Comparison of ENCODE assay signal across 15 mouse cellular contexts in genomic region chr6:124831649-124832048, GRCm38 (mm10). TPM values are rescaled to one million over a fixed set of nuclear protein-coding genes. Genes with fewer than 3 reads are reported as not detected.
A peak's percentile ranks its signal among the peaks of the same experiment; 100 is the strongest.
DNase-seq lines count a peak whose midpoint lies in the region; ATAC-seq lines count a peak whose summit lies in the region.
"Had no signal": no experiment of that assay in that cellular context is flagged by ENCODE, and none has a peak within 500 bp of the region (broad histone marks: within the 10 kb centered on the region; RNA-seq: fewer than 3 reads in every experiment).

No protein-coding gene starts in this region.

- H3K9ac ChIP-seq in hindbrain, embryonic 13.5 days: peak overlapping the region; percentile 9; the same call in 1 of the 2 replicates
- H3K9ac ChIP-seq in midbrain, embryonic 13.5 days (replicated peaks): 0 out of 2 replicates have a peak overlapping the region, but pooled peaks have one; percentile 7
- no peak overlapping the region for H3K9ac ChIP-seq in midbrain, embryonic 16.5 days (ENCODE audit: low read depth, low read length)

- H3K27ac ChIP-seq in hindbrain, embryonic 13.5 days: no peak overlapping the region
- H3K27ac ChIP-seq in hindbrain, embryonic 10.5 days: no peak overlapping the region
- H3K27ac ChIP-seq in midbrain, embryonic 13.5 days: no peak overlapping the region
- no peak overlapping the region for H3K27ac ChIP-seq in midbrain, embryonic 16.5 days (ENCODE audit: low read length)
- no peak overlapping the region for H3K27ac ChIP-seq in limb, embryonic 10.5 days
- H3K27ac ChIP-seq: heart, adult 2 months had no signal

- peaks cover 32% of the 10 kb centered on the region for H3K4me1 ChIP-seq in hindbrain, embryonic 13.5 days (replicated peaks)
- peaks cover 56% of the 10 kb centered on the region for H3K4me1 ChIP-seq in hindbrain, embryonic 10.5 days (replicated peaks)
- H3K4me1 ChIP-seq in midbrain, embryonic 13.5 days (replicated peaks): peaks cover 37% of the 10 kb centered on the region
- peaks cover 16% of the 10 kb centered on the region for H3K4me1 ChIP-seq in midbrain, embryonic 16.5 days (ENCODE audit: control insufficient read depth, insufficient read depth, low read length)
- peaks cover 59% of the 10 kb centered on the region for H3K4me1 ChIP-seq in limb, embryonic 10.5 days

- H3K36me3 ChIP-seq in hindbrain, embryonic 13.5 days: peaks cover 8% of the 10 kb centered on the region; the same call in 1 of the 2 replicates
- H3K36me3 ChIP-seq in hindbrain, embryonic 10.5 days: peaks cover 54% of the 10 kb centered on the region
- peaks cover 16% of the 10 kb centered on the region for H3K36me3 ChIP-seq in midbrain, embryonic 13.5 days
- H3K36me3 ChIP-seq in midbrain, embryonic 16.5 days (ENCODE audit: control insufficient read depth, insufficient read depth, low read length): no peaks in the 10 kb centered on the region; the same call in 1 of the 2 replicates
- peaks cover 53% of the 10 kb centered on the region for H3K36me3 ChIP-seq in limb, embryonic 10.5 days

- no peaks in the 10 kb centered on the region for H3K9me3 ChIP-seq in hindbrain, embryonic 13.5 days
- no peaks in the 10 kb centered on the region for H3K9me3 ChIP-seq in hindbrain, embryonic 10.5 days
- H3K9me3 ChIP-seq in midbrain, embryonic 13.5 days: no peaks in the 10 kb centered on the region
- H3K9me3 ChIP-seq in midbrain, embryonic 16.5 days (replicated peaks; ENCODE audit: control insufficient read depth, low read length, poor library complexity, severe bottlenecking): no peaks in the 10 kb centered on the region
- H3K9me3 ChIP-seq in limb, embryonic 10.5 days (replicated peaks): no peaks in the 10 kb centered on the region

- ATAC-seq in hindbrain, embryonic 13.5 days (ENCODE audit: low FRiP score): no peak
- no peak for ATAC-seq in midbrain, embryonic 13.5 days
- ATAC-seq in midbrain, embryonic 16.5 days: no peak
- ATAC-seq: CD4-positive, CD25-positive, alpha-beta regulatory T cell, adult 4 months had no signal

- no peak for DNase-seq in hindbrain, embryonic 10.5 days (ENCODE audit: low spot score)
- DNase-seq in limb, embryonic 10.5 days (ENCODE audit: low spot score): no peak
- no peak for DNase-seq in yolk sac, embryonic 10.5 days (ENCODE audit: low spot score)
- DNase-seq in right cerebral cortex, postnatal 36 days (ENCODE audit: low spot score in 2 of 2): no peak
- DNase-seq: adrenal gland, postnatal 36 days; cerebellum, adult 11 months; heart, adult 2 months; heart, postnatal 36 days; kidney, postnatal 25 days; right cerebral cortex, postnatal 4 days; thymus, postnatal 36 days had no signal

- no peaks in the 10 kb centered on the region for H3K27me3 ChIP-seq in hindbrain, embryonic 13.5 days
- no peaks in the 10 kb centered on the region for H3K27me3 ChIP-seq in hindbrain, embryonic 10.5 days (ENCODE audit: insufficient read depth, poor library complexity, severe bottlenecking)
- no peaks in the 10 kb centered on the region for H3K27me3 ChIP-seq in midbrain, embryonic 13.5 days
- H3K27me3 ChIP-seq in midbrain, embryonic 16.5 days (ENCODE audit: control insufficient read depth, insufficient read depth, low read depth, low read length): no peaks in the 10 kb centered on the region
- H3K27me3 ChIP-seq in limb, embryonic 10.5 days (ENCODE audit: low read depth, poor library complexity, severe bottlenecking): no peaks in the 10 kb centered on the region

- no peak overlapping the region for H3K4me3 ChIP-seq in hindbrain, embryonic 13.5 days
- H3K4me3 ChIP-seq in hindbrain, embryonic 10.5 days: no peak overlapping the region
- H3K4me3 ChIP-seq in midbrain, embryonic 13.5 days (replicated peaks): peak overlapping the region; percentile 51; the same call in 1 of the 2 replicates
- H3K4me3 ChIP-seq in midbrain, embryonic 16.5 days (ENCODE audit: low read depth, low read length): no peak overlapping the region
- H3K4me3 ChIP-seq in limb, embryonic 10.5 days: peak overlapping the region; percentile 80; the same call in 1 of the 2 replicates
- H3K4me3 ChIP-seq: heart, adult 2 months had no signal

- H3K4me2 ChIP-seq in hindbrain, embryonic 13.5 days: peak overlapping the region; percentile 64; the same call in 1 of the 2 replicates
- peak overlapping the region; percentile 89 for H3K4me2 ChIP-seq in midbrain, embryonic 13.5 days (replicated peaks)
- H3K4me2 ChIP-seq in midbrain, embryonic 16.5 days (ENCODE audit: low read length): no peak overlapping the region

- 94% methylated on average over 8 of the region's 8 CpGs for WGBS in hindbrain, embryonic 13.5 days
- 97% methylated on average over 8 of the region's 8 CpGs for WGBS in hindbrain, embryonic 10.5 days
- 96% methylated on average over 8 of the region's 8 CpGs for WGBS in midbrain, embryonic 13.5 days
- 92% methylated on average over 8 of the region's 8 CpGs for WGBS in midbrain, embryonic 16.5 days
- WGBS in limb, embryonic 10.5 days: 92% methylated on average over 8 of the region's 8 CpGs

RNA-seq across cellular contexts. Expression of gene Cdca3, which starts 2.3 kb away (rescaled TPM):
- polyA plus RNA-seq in hindbrain, embryonic 13.5 days (2015; fragmentation: Nextera tagmentation; extraction: Ambion mirVana): 42.6 and 51.2 TPM in 2 replicates
- 232 and 255 TPM in 2 replicates for polyA plus RNA-seq in hindbrain, embryonic 10.5 days (2016; fragmentation: Nextera tagmentation; extraction: Ambion mirVana)
- polyA plus RNA-seq in midbrain, embryonic 13.5 days (2015; fragmentation: Nextera tagmentation; extraction: Ambion mirVana): 82.7 and 89.5 TPM in 2 replicates
- polyA plus RNA-seq in midbrain, embryonic 16.5 days (2015; fragmentation: Nextera tagmentation; extraction: Ambion mirVana): 18.2 and 19.5 TPM in 2 replicates
- polyA plus RNA-seq in limb, embryonic 10.5 days (2016; fragmentation: Nextera tagmentation; extraction: Ambion mirVana): 243 and 250 TPM in 2 replicates

RNA-seq across cellular contexts. Expression of gene Usp5, which starts 2.4 kb away (rescaled TPM):
- polyA plus RNA-seq in hindbrain, embryonic 13.5 days (2015; fragmentation: Nextera tagmentation; extraction: Ambion mirVana): 189 and 200 TPM in 2 replicates
- polyA plus RNA-seq in hindbrain, embryonic 10.5 days (2016; fragmentation: Nextera tagmentation; extraction: Ambion mirVana): 206 and 211 TPM in 2 replicates
- 202 and 204 TPM in 2 replicates for polyA plus RNA-seq in midbrain, embryonic 13.5 days (2015; fragmentation: Nextera tagmentation; extraction: Ambion mirVana)
- polyA plus RNA-seq in midbrain, embryonic 16.5 days (2015; fragmentation: Nextera tagmentation; extraction: Ambion mirVana): 220 and 223 TPM in 2 replicates
- 200 and 209 TPM in 2 replicates for polyA plus RNA-seq in limb, embryonic 10.5 days (2016; fragmentation: Nextera tagmentation; extraction: Ambion mirVana)

RNA-seq across cellular contexts. Expression of gene Gnb3, which starts 8.4 kb away (rescaled TPM):
- 0.78 and 1.3 TPM in 2 replicates for polyA plus RNA-seq in hindbrain, embryonic 13.5 days (2015; fragmentation: Nextera tagmentation; extraction: Ambion mirVana)
- polyA plus RNA-seq in hindbrain, embryonic 10.5 days (2016; fragmentation: Nextera tagmentation; extraction: Ambion mirVana): 0.44 and 0.76 TPM in 2 replicates
- 5.1 and 7.5 TPM in 2 replicates for polyA plus RNA-seq in midbrain, embryonic 13.5 days (2015; fragmentation: Nextera tagmentation; extraction: Ambion mirVana)
- polyA plus RNA-seq in midbrain, embryonic 16.5 days (2015; fragmentation: Nextera tagmentation; extraction: Ambion mirVana): 2.3 and 2.4 TPM in 2 replicates
- polyA plus RNA-seq in limb, embryonic 10.5 days (2016; fragmentation: Nextera tagmentation; extraction: Ambion mirVana): 0.34 and 0.35 TPM in 2 replicates
- polyA plus RNA-seq: CD4-positive, CD25-positive, alpha-beta regulatory T cell, adult 4 months had no signal

RNA-seq across cellular contexts. Expression of gene Tpi1, which starts 17.6 kb away (rescaled TPM):
- 361 and 374 TPM in 2 replicates for polyA plus RNA-seq in hindbrain, embryonic 13.5 days (2015; fragmentation: Nextera tagmentation; extraction: Ambion mirVana)
- polyA plus RNA-seq in hindbrain, embryonic 10.5 days (2016; fragmentation: Nextera tagmentation; extraction: Ambion mirVana): 794 and 931 TPM in 2 replicates
- polyA plus RNA-seq in midbrain, embryonic 13.5 days (2015; fragmentation: Nextera tagmentation; extraction: Ambion mirVana): 329 and 343 TPM in 2 replicates
- 415 and 461 TPM in 2 replicates for polyA plus RNA-seq in midbrain, embryonic 16.5 days (2015; fragmentation: Nextera tagmentation; extraction: Ambion mirVana)
- polyA plus RNA-seq in limb, embryonic 10.5 days (2016; fragmentation: Nextera tagmentation; extraction: Ambion mirVana): 831 and 927 TPM in 2 replicates

RNA-seq across cellular contexts. Expression of gene Spsb2, which starts 23.2 kb away (rescaled TPM):
- polyA plus RNA-seq in hindbrain, embryonic 13.5 days (2015; fragmentation: Nextera tagmentation; extraction: Ambion mirVana): 7.8 and 8.4 TPM in 2 replicates
- polyA plus RNA-seq in hindbrain, embryonic 10.5 days (2016; fragmentation: Nextera tagmentation; extraction: Ambion mirVana): 8.3 and 8.7 TPM in 2 replicates
- 7.7 and 8.2 TPM in 2 replicates for polyA plus RNA-seq in midbrain, embryonic 13.5 days (2015; fragmentation: Nextera tagmentation; extraction: Ambion mirVana)
- 9.6 and 10.1 TPM in 2 replicates for polyA plus RNA-seq in midbrain, embryonic 16.5 days (2015; fragmentation: Nextera tagmentation; extraction: Ambion mirVana)
- 4.7 and 6.9 TPM in 2 replicates for polyA plus RNA-seq in limb, embryonic 10.5 days (2016; fragmentation: Nextera tagmentation; extraction: Ambion mirVana)

Comparison
In these comparisons a context has a peak if more than half of its experiments do, and no peak if none do; other contexts are left out.
1. H3K4me3 ChIP-seq: peak in midbrain, embryonic 13.5 days (single experiment) and limb, embryonic 10.5 days (single experiment); none in hindbrain, embryonic 13.5 days (single experiment), hindbrain, embryonic 10.5 days (single experiment) and midbrain, embryonic 16.5 days (single experiment).